Mouse (Mus musculus): ENCODE measurements around the gene Ablim2. TPM values are rescaled to one million over a fixed set of nuclear protein-coding genes. Genes with fewer than 3 reads are reported as not detected.

The Ablim2 gene
- polyA plus RNA-seq, 1 experiment, result not detected

GRCm38 (mm10) chr5:35730552-35730951 is 27.1 kb upstream of the Ablim2 start:
- WGBS, result 70% methylated on average over 1 of the region's 1 CpGs
- TF ChIP-seq CTCF (IDR thresholded peaks at IDR 0.05; ENCODE audit: insufficient read depth, low read depth, low read length), result no peak
- TF ChIP-seq POLR2A (IDR thresholded peaks at IDR 0.05; ENCODE audit: insufficient read depth, low read depth, low read length), result no peak
- peaks cover 5% of the 10 kb centered on the region; the same call in 1 of the 2 replicates for H3K4me1 ChIP-seq (ENCODE audit: control insufficient read depth, insufficient read depth, low read length)

DNA sequence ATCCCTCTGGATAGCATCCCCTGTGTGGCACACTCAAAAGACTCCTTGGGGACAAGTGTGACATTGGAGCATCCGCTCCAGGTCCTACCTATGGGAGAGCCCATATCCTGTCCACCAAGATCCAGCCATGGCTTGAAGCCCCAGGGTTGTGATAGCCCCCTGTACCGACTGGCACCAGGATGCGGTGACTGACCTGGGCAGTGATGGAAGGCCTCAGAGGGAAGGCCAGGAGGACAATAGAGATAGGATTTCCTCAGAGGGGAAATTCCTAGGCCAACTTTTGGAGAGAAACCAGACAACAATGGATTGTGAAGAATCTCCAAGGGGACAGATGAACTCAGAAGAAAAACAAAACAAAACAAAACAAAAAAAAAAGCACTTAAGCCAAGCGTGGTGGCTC is 26.7 kb upstream of the Ablim2 start:
- Histone ChIP-seq H3K27ac (ENCODE audit: insufficient read depth, low read depth, low read length) (no peak overlapping the region), H3K4me1 (ENCODE audit: control insufficient read depth, insufficient read depth, low read length) (peaks cover 5% of the 10 kb centered on the region; the same call in 1 of the 2 replicates), H3K4me3 (ENCODE audit: insufficient read depth, low read depth, low read length) (no peak overlapping the region)
- 89% methylated on average over 4 of the region's 4 CpGs for WGBS
- no peak for TF ChIP-seq CTCF (IDR thresholded peaks at IDR 0.05; ENCODE audit: insufficient read depth, low read depth, low read length)
- TF ChIP-seq POLR2A (IDR thresholded peaks at IDR 0.05; ENCODE audit: insufficient read depth, low read depth, low read length), result no peak

More at GRCm38 (mm10) chr5:35730552-35730951, 27.1 kb upstream of the Ablim2 start:
- H3K27ac ChIP-seq (ENCODE audit: insufficient read depth, low read depth, low read length), result no peak overlapping the region
- H3K4me3 ChIP-seq (ENCODE audit: insufficient read depth, low read depth, low read length), result no peak overlapping the region

GRCm38 (mm10) chr5:35733523-35733922 is 24.2 kb upstream of the Ablim2 start:
- Histone ChIP-seq H3K4me1 (ENCODE audit: control insufficient read depth, insufficient read depth, low read length) (peaks cover 5% of the 10 kb centered on the region; the same call in 1 of the 2 replicates), H3K4me3 (ENCODE audit: insufficient read depth, low read depth, low read length) (no peak overlapping the region), H3K27ac (ENCODE audit: insufficient read depth, low read depth, low read length) (no peak overlapping the region)
- TF ChIP-seq CTCF (IDR thresholded peaks at IDR 0.05; ENCODE audit: insufficient read depth, low read depth, low read length) (no peak), POLR2A (IDR thresholded peaks at IDR 0.05; ENCODE audit: insufficient read depth, low read depth, low read length) (no peak)
- 92% methylated on average over 2 of the region's 2 CpGs for WGBS

GRCm38 (mm10) chr5:35737231-35737901 is 20.3 kb upstream of the Ablim2 start:
- no peak overlapping the region for H3K4me3 ChIP-seq (ENCODE audit: insufficient read depth, low read depth, low read length)
- no peak for TF ChIP-seq CTCF (IDR thresholded peaks at IDR 0.05; ENCODE audit: insufficient read depth, low read depth, low read length)
- no peak for TF ChIP-seq POLR2A (IDR thresholded peaks at IDR 0.05; ENCODE audit: insufficient read depth, low read depth, low read length)
- H3K27ac ChIP-seq (ENCODE audit: insufficient read depth, low read depth, low read length), result no peak overlapping the region
- peaks cover 9% of the 10 kb centered on the region for H3K4me1 ChIP-seq (ENCODE audit: control insufficient read depth, insufficient read depth, low read length)
- 70% methylated on average over 20 of the region's 20 CpGs for WGBS

DNA sequence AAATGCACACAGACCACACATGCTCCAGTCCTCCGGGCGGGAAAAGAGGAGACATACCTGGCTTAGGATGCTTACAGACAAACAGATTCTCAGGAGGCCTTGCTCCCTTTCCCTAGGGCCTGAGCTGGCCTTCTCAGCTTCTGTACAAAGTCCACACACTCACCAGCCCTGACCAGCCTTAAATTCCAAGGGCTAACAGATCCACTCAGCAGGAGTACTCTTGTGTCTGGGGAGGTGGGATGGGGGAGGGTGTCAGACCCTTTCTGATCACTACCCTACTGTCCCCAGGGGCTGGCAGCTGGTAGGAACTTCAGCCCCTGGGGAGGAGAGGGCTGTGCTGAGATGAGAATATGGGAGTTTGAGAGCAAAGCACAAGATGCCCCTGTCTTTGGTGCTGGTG is 18.7 kb upstream of the Ablim2 start:
- WGBS, result 84% methylated on average over 2 of the region's 2 CpGs
- Histone ChIP-seq H3K4me3 (ENCODE audit: insufficient read depth, low read depth, low read length) (no peak overlapping the region), H3K27ac (ENCODE audit: insufficient read depth, low read depth, low read length) (no peak overlapping the region), H3K4me1 (ENCODE audit: control insufficient read depth, insufficient read depth, low read length) (peaks cover 9% of the 10 kb centered on the region)
- TF ChIP-seq CTCF (IDR thresholded peaks at IDR 0.05; ENCODE audit: insufficient read depth, low read depth, low read length) (no peak), POLR2A (IDR thresholded peaks at IDR 0.05; ENCODE audit: insufficient read depth, low read depth, low read length) (no peak)

GRCm38 (mm10) chr5:35739536-35740278 is 18.0 kb upstream of the Ablim2 start, which contains the start of gene Sh3tc1:
Gene Sh3tc1, minus strand, starts transcription at chr5:35739987.
- WGBS, result 49% methylated on average over 10 of the region's 10 CpGs

DNA sequence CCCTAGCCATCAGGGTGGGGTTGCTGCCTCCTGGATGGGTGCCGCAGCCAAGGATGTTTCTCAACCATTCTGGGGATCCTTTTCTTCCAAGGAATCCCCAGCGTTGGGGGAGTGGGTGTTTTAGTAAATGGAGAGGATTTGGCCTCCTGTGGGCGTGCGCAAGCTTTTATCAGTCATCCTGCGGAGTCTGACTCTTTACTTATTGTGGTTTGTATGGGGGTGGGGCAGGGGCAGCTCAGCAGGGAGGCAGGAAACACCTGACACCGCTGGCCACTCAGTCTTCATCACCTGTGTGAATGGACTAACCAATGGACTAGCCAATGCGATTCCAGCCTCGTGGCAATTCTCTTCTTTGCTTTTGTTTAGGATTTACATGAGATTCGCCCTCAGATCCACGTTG is 17.0 kb upstream of the Ablim2 start:
- Histone ChIP-seq H3K4me3 (ENCODE audit: insufficient read depth, low read depth, low read length) (no peak overlapping the region), H3K4me1 (ENCODE audit: control insufficient read depth, insufficient read depth, low read length) (peaks cover 9% of the 10 kb centered on the region), H3K27ac (ENCODE audit: insufficient read depth, low read depth, low read length) (no peak overlapping the region)
- TF ChIP-seq POLR2A (IDR thresholded peaks at IDR 0.05; ENCODE audit: insufficient read depth, low read depth, low read length) (no peak), CTCF (IDR thresholded peaks at IDR 0.05; ENCODE audit: insufficient read depth, low read depth, low read length) (no peak)
- 18% methylated on average over 10 of the region's 10 CpGs for WGBS

More at GRCm38 (mm10) chr5:35739536-35740278, 18.0 kb upstream of the Ablim2 start, which contains the start of gene Sh3tc1:
- peaks cover 9% of the 10 kb centered on the region for H3K4me1 ChIP-seq (ENCODE audit: control insufficient read depth, insufficient read depth, low read length)
- no peak within 1 kb of the TSS for H3K4me3 ChIP-seq (ENCODE audit: insufficient read depth, low read depth, low read length)
- TF ChIP-seq POLR2A (IDR thresholded peaks at IDR 0.05; ENCODE audit: insufficient read depth, low read depth, low read length) (no peak), CTCF (IDR thresholded peaks at IDR 0.05; ENCODE audit: insufficient read depth, low read depth, low read length) (no peak)
- H3K27ac ChIP-seq (ENCODE audit: insufficient read depth, low read depth, low read length), result no peak within 1 kb of the TSS

- WGBS, result 65% methylated on average over 13 of the region's 13 CpGs
Observed at GRCm38 (mm10) chr5:35741225-35741820, 16.4 kb upstream of the Ablim2 start.

More at GRCm38 (mm10) chr5:35741225-35741820, 16.4 kb upstream of the Ablim2 start:
- Histone ChIP-seq H3K27ac (ENCODE audit: insufficient read depth, low read depth, low read length) (no peak overlapping the region), H3K4me3 (ENCODE audit: insufficient read depth, low read depth, low read length) (no peak overlapping the region), H3K4me1 (ENCODE audit: control insufficient read depth, insufficient read depth, low read length) (peaks cover 9% of the 10 kb centered on the region)
- TF ChIP-seq CTCF (IDR thresholded peaks at IDR 0.05; ENCODE audit: insufficient read depth, low read depth, low read length) (no peak), POLR2A (IDR thresholded peaks at IDR 0.05; ENCODE audit: insufficient read depth, low read depth, low read length) (no peak)
